Mouse (Mus musculus): ENCODE measurements around the gene Sytl5. TPM values are rescaled to one million over a fixed set of nuclear protein-coding genes. Genes with fewer than 3 reads are reported as not detected.

The Sytl5 gene
- total RNA-seq (2023), result not detected

GRCm38 (mm10) chrX:9885322-9885721 is at the start of gene Sytl5:
Gene Sytl5, plus strand, starts transcription at chrX:9885622.

GRCm38 (mm10) chrX:9846628-9847027 is 38.8 kb upstream of the Sytl5 start, which contains the start of gene Hypm:
Gene Hypm, plus strand, starts transcription at chrX:9846928.

GRCm38 (mm10) chrX:9849403-9849802 is 36.0 kb upstream of the Sytl5 start, which contains the start of gene H2al3:
Gene H2al3, plus strand, starts transcription at chrX:9849703.

Other genes with a start within 250 kb of the Sytl5 start
- 10 to 100 TPM; 37.1 to 42.1 TPM for gene Dynlt3, start 222.6 kb upstream of the Sytl5 start, total RNA-seq (2023)
- gene Hypm, start 38.7 kb upstream of the Sytl5 start, total RNA-seq (2023), result not detected
- not detected for gene H2al3, start 35.9 kb upstream of the Sytl5 start, total RNA-seq (2023)
- gene Srpx, start 232.1 kb downstream of the Sytl5 start, total RNA-seq (2023), result not detected